Mouse (Mus musculus): ENCODE data around the gene Negr1.
"Not testable (repeated sequence)": the region's sequence is repeated elsewhere in the genome, so short reads cannot be mapped to it uniquely, and the experiment has no call there.

The Negr1 gene

GRCm38 (mm10) chr3:156999177-156999808 is 437.7 kb downstream of the Negr1 start:
- DNase-seq (ENCODE audit: low read depth): no peak

- no peak for DNase-seq (ENCODE audit: low read depth)
These were observed 460.0 kb downstream of the Negr1 start for GRCm38 (mm10) chr3:157021632-157022031.

DNA sequence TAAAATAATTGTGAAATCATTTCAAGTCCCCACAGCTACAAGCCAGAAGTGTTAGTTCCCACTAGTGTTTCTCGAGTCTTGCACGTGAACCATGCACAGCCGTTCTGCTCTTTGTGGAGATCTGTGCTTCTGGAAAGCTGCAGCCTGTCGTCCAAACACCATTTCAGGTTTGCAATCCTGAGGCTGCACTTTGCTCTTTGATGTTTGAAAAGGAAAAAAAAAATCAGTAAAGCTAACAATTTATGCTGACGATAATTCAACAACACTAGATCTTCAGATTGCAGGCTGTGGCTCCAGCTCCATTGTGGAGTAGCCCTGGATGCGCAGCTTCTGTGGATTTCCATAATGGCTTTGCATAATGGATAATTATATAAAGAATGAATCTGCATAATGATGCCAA is 463.0 kb downstream of the Negr1 start:
- no peak for DNase-seq (ENCODE audit: low read depth)

DNA sequence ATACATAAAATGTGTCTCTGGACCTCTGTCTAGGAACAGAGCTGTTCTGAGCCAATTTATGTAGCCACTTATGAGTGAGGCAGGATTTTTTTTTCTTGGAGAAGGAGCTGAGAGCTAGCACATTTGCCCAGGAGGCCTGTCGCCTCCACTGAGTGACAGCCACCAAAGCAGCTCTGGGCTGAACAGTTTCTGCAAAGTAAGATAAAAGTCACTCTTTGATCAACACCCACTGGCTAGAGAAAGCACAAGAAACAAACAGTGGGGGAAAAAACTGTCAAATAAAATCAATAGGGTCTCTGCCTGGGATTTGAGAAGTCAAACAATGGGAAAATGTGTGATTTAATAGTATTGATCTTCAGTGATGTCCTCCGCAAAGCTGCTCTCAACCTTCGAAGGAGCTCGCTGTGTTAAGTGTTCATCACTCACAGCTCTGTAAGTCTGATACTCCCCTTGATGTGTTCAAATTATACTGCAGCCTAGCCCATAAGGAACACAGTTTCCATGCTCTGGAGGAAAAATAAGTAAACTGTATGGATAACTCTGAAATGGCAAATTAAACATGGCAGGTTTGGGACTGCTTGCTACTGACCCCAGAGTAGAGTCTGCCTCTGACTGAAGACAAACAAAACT is 470.0 kb downstream of the Negr1 start:
- DNase-seq (ENCODE audit: low read depth): no peak

DNA sequence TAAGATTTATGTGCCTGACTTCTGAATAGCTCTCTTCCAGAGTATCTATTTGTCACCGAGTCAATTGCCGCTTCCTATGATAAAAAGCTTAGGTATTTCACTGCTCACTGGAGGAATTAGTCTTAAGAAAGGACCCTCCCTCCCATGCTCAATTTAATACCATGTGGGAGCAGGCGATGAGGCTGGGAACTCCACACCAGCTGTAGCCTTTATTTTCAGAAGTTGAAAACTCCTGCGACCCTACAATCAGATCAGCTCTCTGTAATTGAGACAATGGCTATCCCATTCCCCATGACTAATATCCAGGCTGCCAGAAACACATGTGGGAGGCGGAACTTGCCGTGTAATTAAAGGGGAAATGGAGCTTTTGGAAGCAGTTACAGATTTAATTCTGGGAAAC is 474.4 kb downstream of the Negr1 start:
- DNase-seq (ENCODE audit: low read depth): no peak

GRCm38 (mm10) chr3:157036568-157036967 is 475.0 kb downstream of the Negr1 start:
- no peak for DNase-seq (ENCODE audit: low read depth)

DNA sequence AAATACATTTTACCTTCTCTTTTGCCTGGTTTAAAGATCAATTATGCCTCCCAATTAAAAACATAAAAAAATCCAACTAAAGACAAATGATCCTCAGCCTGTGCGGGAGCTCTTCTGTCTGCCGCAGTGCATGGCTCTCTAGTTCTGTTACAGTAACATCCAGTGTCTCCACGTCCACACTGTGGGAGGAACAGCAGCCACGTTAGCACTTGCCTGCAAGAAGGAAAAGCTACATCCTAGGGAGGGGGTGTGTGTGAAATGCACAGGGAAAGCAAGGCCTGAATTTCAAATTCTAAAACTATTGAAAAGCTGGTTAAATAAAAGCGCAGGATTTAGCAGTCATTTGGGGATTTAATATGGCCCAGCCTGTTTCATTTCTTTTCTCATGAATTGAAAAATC is 479.0 kb downstream of the Negr1 start:
- no peak for DNase-seq (ENCODE audit: low read depth)

- DNase-seq (ENCODE audit: low read depth): no peak
These were observed 483.0 kb downstream of the Negr1 start for GRCm38 (mm10) chr3:157044565-157044964.

DNA sequence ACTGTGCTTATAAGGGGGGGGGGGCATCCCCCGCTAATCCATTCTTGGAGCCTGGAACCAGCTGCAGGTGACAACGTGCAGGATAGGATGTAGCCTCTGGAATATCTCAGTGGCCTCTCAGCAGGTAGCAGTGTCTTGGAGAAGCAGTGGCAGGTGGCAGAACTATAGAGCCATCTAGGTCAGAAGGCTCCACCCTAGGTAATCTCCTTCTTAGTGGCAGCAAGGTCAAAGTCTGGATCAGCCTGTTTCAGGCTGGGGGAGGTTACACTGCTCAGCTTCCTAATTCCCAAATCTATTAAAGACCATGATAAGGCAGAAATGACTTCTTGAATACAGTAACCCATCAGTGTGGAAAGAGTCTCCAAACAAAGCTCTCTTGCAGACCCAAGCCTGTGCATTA is 502.8 kb downstream of the Negr1 start:
- not testable (repeated sequence) for DNase-seq (ENCODE audit: low read depth)

GRCm38 (mm10) chr3:157066331-157066730 is 504.7 kb downstream of the Negr1 start:
- no peak for DNase-seq (ENCODE audit: low read depth)

DNA sequence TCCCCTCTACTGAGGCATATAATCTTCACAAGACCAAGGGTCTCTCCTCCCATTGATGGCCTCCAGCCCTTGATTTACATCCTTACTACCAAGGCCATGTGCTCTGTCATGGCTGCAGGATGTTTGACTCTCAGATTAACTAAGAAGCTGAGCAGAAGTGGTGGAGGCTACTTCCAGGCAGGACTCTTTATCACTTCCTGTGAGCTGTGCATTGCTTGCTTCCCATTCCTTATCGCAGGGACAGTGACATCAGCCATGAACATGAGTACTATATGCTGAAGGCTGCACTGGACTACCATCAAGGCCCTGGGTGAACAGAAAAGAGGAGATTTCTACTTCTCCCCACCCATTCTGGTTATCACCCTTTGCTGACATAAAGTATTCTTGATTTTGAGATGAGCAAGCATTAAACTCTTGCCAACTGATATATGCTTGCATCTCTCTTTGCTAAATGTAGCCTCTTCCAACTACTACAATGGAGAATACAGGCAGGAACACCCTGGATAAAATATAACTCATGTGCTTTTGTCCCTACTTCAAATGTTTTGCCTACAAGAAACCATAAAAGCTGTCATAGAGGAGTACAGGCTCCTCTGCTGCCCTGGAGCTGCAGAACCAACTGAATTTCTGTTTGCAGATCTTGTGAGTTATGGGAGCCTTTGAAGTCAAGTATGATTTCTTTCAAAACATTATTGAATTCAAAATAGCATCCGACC is 517.8 kb downstream of the Negr1 start:
- DNase-seq (ENCODE audit: low read depth): no peak

GRCm38 (mm10) chr3:157079966-157080306 is 518.3 kb downstream of the Negr1 start:
- no peak for DNase-seq (ENCODE audit: low read depth)

DNA sequence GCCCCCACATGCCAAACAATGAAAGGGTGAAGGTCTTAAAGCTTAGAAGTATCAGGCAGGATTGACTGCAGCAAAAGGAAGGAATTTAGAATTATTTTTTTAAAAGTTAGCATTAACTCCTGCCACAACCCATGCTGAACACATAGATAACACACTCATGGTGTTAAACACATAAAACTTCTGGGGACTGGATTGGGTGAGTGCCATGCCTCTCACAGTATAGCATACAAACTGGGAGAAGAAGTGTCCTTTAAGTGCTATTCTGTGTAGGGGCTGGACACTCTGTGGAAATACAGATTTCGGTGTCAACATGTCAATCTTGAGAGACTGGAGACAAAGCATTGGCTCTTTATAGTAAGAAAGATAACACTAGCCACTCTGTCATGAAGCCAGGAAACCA is 519.0 kb downstream of the Negr1 start:
- no peak for DNase-seq (ENCODE audit: low read depth)

- no peak for DNase-seq (ENCODE audit: low read depth)
These were observed 521.5 kb downstream of the Negr1 start for GRCm38 (mm10) chr3:157082808-157083784.

GRCm38 (mm10) chr3:157085180-157085579 is 523.6 kb downstream of the Negr1 start:
- no peak for DNase-seq (ENCODE audit: low read depth)

GRCm38 (mm10) chr3:157090051-157090450 is 528.5 kb downstream of the Negr1 start:
- DNase-seq (ENCODE audit: low read depth): no peak

- no peak for DNase-seq (ENCODE audit: low read depth)
These were observed 534.7 kb downstream of the Negr1 start for GRCm38 (mm10) chr3:157096284-157096683.

DNA sequence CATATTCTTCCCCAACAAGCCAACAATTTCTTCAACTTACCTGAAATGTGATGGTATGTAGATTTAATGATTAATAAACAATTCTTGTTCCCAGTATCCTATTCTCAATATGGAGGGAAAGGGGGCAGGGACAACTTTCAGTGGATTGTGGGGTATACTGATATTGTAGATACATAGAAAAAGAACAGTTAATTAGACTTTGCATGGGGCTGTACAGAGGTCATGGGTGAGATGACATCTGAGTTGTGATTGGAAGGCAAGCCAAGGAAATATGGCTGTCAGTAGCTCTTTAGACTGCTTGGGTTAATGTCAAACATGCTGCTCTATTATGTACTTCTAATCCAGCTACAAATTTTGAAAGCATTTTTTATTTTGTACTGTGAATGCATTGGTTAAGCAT is 535.9 kb downstream of the Negr1 start:
- no peak for DNase-seq (ENCODE audit: low read depth)

- no peak for DNase-seq (ENCODE audit: low read depth)
These were observed 536.8 kb downstream of the Negr1 start for GRCm38 (mm10) chr3:157098417-157098816.

DNA sequence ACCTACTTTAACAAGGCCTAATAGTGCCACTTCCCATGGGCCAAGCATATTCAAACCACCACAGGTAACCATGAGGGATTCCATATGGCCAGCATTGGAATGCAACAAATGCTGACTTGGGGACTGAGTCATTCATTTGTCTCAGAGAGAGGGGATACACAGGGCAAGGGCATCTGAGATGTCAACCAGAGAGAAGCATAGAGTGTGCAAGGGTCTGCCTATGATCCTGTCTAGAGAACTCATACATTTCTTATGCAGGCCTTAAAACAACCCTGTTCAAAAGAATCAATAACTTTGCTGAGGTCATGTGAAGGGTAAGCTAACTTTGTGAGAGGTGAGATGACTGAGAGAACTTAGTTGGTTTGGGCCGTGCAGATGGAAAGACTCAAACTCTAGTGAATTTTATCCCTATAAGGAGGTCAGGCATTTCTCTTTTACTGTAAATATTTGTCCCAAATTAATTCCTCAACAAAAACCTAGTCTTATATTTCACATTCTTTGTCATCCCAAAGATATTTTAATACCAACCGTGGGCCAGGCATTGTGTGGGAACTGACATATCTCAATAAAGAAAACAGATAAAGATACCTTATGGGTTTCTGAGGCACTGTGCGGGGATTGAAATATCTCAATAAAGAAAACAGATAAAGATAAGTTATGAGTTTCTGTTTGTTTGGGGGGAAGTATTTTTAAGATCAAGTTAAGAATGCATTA is 543.4 kb downstream of the Negr1 start:
- no peak for DNase-seq (ENCODE audit: low read depth)

- DNase-seq (ENCODE audit: low read depth): no peak
These were observed 544.1 kb downstream of the Negr1 start for GRCm38 (mm10) chr3:157105580-157106264.

Data from c-Kit-positive CD71-negative TER-119-negative erythroid progenitor cells, embryonic 14.5 days (primary cell).